Mouse (Mus musculus) cerebellum, adult 2 months (tissue): ENCODE results near the gene Gm47791. TPM values are rescaled to one million over a fixed set of nuclear protein-coding genes. Genes with fewer than 3 reads are reported as not detected.

ENCODE experiments used
- DNase-seq, 2 experiments: peaks; one replicate each; pipeline ENCODE4 v3.0.0; 2021
- H3K27ac ChIP-seq: fragments of 200-500 bp; 2 replicates; pipeline ENCODE4 v1.5.1; 2012; ENCODE audit warnings: low read length, control low read depth, inconsistent platforms; ENCODE audit not compliant: insufficient read depth
- H3K27me3 ChIP-seq: fragments of 200-500 bp; 2 replicates; pipeline ENCODE4 v1.6.1; 2012; ENCODE audit warnings: inconsistent platforms, mild to moderate bottlenecking, low read length, moderate library complexity; ENCODE audit not compliant: control insufficient read depth, insufficient read depth
- H3K4me1 ChIP-seq: fragments of 200-500 bp; 2 replicates; pipeline ENCODE4 v1.6.1; 2011; ENCODE audit warnings: low read length; ENCODE audit not compliant: control insufficient read depth, insufficient read depth
- H3K4me3 ChIP-seq: fragments of 200-500 bp; replicated peaks from 2 replicates; pipeline ENCODE3; 2011; ENCODE audit warnings: mild to moderate bottlenecking, low read depth, low read length, control low read depth; ENCODE audit not compliant: insufficient read depth
- CTCF ChIP-seq: fragments of 200-500 bp; IDR thresholded peaks from 2 replicates; pipeline ENCODE4 v1.5.1; 2011; ENCODE audit warnings: low read depth, mild to moderate bottlenecking, control low read depth, low read length, moderate library complexity, borderline replicate concordance; ENCODE audit not compliant: insufficient read depth
- POLR2A ChIP-seq: fragments of 200-500 bp; IDR thresholded peaks from 2 replicates; pipeline ENCODE4 v1.6.1; 2011; ENCODE audit warnings: low read length, control low read depth, borderline replicate concordance; ENCODE audit not compliant: insufficient read depth
- WGBS: fragments of 180-500 bp; shearing (Covaris S2); methylation state at CpG from one replicate; pipeline ENCODE4 v1.1.7; 2018; 5-methylcytosine and 5-hydroxymethylcytosine counted together
- polyA plus RNA-seq: library from polyadenylated mRNA; depleted of rRNA; stranded (reverse); fragments of >200 nt; gene quantifications from 2 replicates; pipeline ENCODE4 v1.2.3, GENCODE M21; 2012

Gene Gm47791
- polyA plus RNA-seq, 1 experiment: not detected

- DNase-seq: no peak
- TF ChIP-seq POLR2A: no peak
- TF ChIP-seq CTCF: no peak
- Histone ChIP-seq H3K27me3 (no peaks in the 10 kb centered on the region), H3K4me1 (no peaks in the 10 kb centered on the region), H3K4me3 (no peak overlapping the region), H3K27ac (no peak overlapping the region)
- 87% methylated on average over 3 of the region's 3 CpGs for WGBS
Measured at GRCm38 (mm10) chr1:82783559-82783958, 12.5 kb upstream of the Gm47791 start.

- DNase-seq: no peak
- H3K4me3 ChIP-seq: no peak overlapping the region
- H3K27ac ChIP-seq: no peak overlapping the region
- no peaks in the 10 kb centered on the region for H3K4me1 ChIP-seq
- 90% methylated on average over 6 of the region's 6 CpGs for WGBS
- TF ChIP-seq CTCF (no peak), POLR2A (no peak)
- H3K27me3 ChIP-seq: no peaks in the 10 kb centered on the region
Measured at GRCm38 (mm10) chr1:82779388-82779966, 8.4 kb upstream of the Gm47791 start.

- no peak for TF ChIP-seq CTCF
- no peak for TF ChIP-seq POLR2A
- Histone ChIP-seq H3K4me1 (no peaks in the 10 kb centered on the region; the same call in 1 of the 2 replicates), H3K27me3 (no peaks in the 10 kb centered on the region), H3K4me3 (no peak overlapping the region), H3K27ac (no peak overlapping the region)
- DNase-seq: no peak
- WGBS: 93% methylated on average over 4 of the region's 4 CpGs
Measured at GRCm38 (mm10) chr1:82775293-82775692, 4.2 kb upstream of the Gm47791 start.

- TF ChIP-seq CTCF: no peak
- no peak for TF ChIP-seq POLR2A
- H3K4me3 ChIP-seq: no peak overlapping the region
- H3K27me3 ChIP-seq: no peaks in the 10 kb centered on the region
- 72% methylated on average over 5 of the region's 5 CpGs for WGBS
- no peaks in the 10 kb centered on the region; the same call in 1 of the 2 replicates for H3K4me1 ChIP-seq
- no peak overlapping the region for H3K27ac ChIP-seq
- DNase-seq: no peak
Measured at GRCm38 (mm10) chr1:82773208-82773607, 2.2 kb upstream of the Gm47791 start.

GRCm38 (mm10) chr1:82772428-82772827 is 1.4 kb upstream of the Gm47791 start:
- TF ChIP-seq POLR2A: no peak
- TF ChIP-seq CTCF: no peak
- Histone ChIP-seq H3K4me3 (no peak overlapping the region), H3K4me1 (no peaks in the 10 kb centered on the region; the same call in 1 of the 2 replicates), H3K27ac (no peak overlapping the region), H3K27me3 (no peaks in the 10 kb centered on the region)
- 75% methylated on average over 4 of the region's 4 CpGs for WGBS
- no peak for DNase-seq

- 71% methylated on average over 5 of the region's 5 CpGs for WGBS
- no peak within 1 kb of the TSS for H3K27ac ChIP-seq
- no peak for TF ChIP-seq POLR2A
- no peak for TF ChIP-seq CTCF
- DNase-seq: no peak
- no peaks in the 10 kb centered on the region; the same call in 1 of the 2 replicates for H3K4me1 ChIP-seq
- H3K27me3 ChIP-seq: no peaks in the 10 kb centered on the region
- H3K4me3 ChIP-seq: no peak within 1 kb of the TSS
Measured at GRCm38 (mm10) chr1:82768269-82768668, 2.8 kb downstream of the Gm47791 start, which contains the start of gene Tm4sf20. Gene Tm4sf20, minus strand, starts transcription at chr1:82768461.

GRCm38 (mm10) chr1:82766641-82767040 is 4.4 kb downstream of the Gm47791 start:
- no peaks in the 10 kb centered on the region for H3K4me1 ChIP-seq
- no peak for TF ChIP-seq CTCF
- TF ChIP-seq POLR2A: no peak
- DNase-seq: no peak
- no peak overlapping the region for H3K4me3 ChIP-seq
- no peak overlapping the region for H3K27ac ChIP-seq
- no peaks in the 10 kb centered on the region for H3K27me3 ChIP-seq
- WGBS: 60% methylated on average over 4 of the region's 4 CpGs

- Histone ChIP-seq H3K4me1 (no peaks in the 10 kb centered on the region), H3K27me3 (no peaks in the 10 kb centered on the region), H3K27ac (no peak overlapping the region), H3K4me3 (no peak overlapping the region)
- no peak for DNase-seq
- no peak for TF ChIP-seq POLR2A
- 21% methylated on average over 1 of the region's 1 CpGs for WGBS
Measured at GRCm38 (mm10) chr1:82766227-82766626, 4.8 kb downstream of the Gm47791 start.
